17 mouse cellular contexts compared by ENCODE assay signal in genomic region chr3:88217679-88218078, GRCm38 (mm10). TPM values are rescaled to one million over a fixed set of nuclear protein-coding genes. Genes with fewer than 3 reads are reported as not detected.
A peak's percentile ranks its signal among the peaks of the same experiment; 100 is the strongest.
DNase-seq lines count a peak whose midpoint lies in the region; ATAC-seq and TF ChIP-seq lines count a peak whose summit lies in the region.
"Had no signal": no experiment of that assay in that cellular context is flagged by ENCODE, and none has a peak within 500 bp of the region (broad histone marks: within the 10 kb centered on the region; RNA-seq: fewer than 3 reads in every experiment).

No protein-coding gene starts in this region.

- H3K4me1 ChIP-seq in hindbrain, embryonic 11.5 days (replicated peaks; ENCODE audit: control insufficient read depth, insufficient read depth, low read length): peaks cover 20% of the 10 kb centered on the region
- peaks cover 48% of the 10 kb centered on the region for H3K4me1 ChIP-seq in hindbrain, embryonic 10.5 days (replicated peaks)
- H3K4me1 ChIP-seq in forebrain, embryonic 14.5 days (ENCODE audit: control insufficient read depth, insufficient read depth, low read length): peaks cover 29% of the 10 kb centered on the region
- H3K4me1 ChIP-seq in hindbrain, embryonic 16.5 days (ENCODE audit: control insufficient read depth, insufficient read depth, low read depth, low read length): peaks cover 40% of the 10 kb centered on the region
- peaks cover 43% of the 10 kb centered on the region for H3K4me1 ChIP-seq in neural tube, embryonic 12.5 days
- no peaks in the 10 kb centered on the region; the same call in 1 of the 2 replicates for H3K4me1 ChIP-seq in heart, adult 2 months (ENCODE audit: control insufficient read depth, insufficient read depth, low read length)
- peaks cover 23% of the 10 kb centered on the region for H3K4me1 ChIP-seq in liver, embryonic 12.5 days

- peak overlapping the region; percentile 86 for H3K9ac ChIP-seq in hindbrain, embryonic 11.5 days (ENCODE audit: low read depth, low read length)
- peak overlapping the region; percentile 100 for H3K9ac ChIP-seq in forebrain, embryonic 14.5 days (ENCODE audit: low read length)
- H3K9ac ChIP-seq in hindbrain, embryonic 16.5 days (ENCODE audit: low read depth, low read length): peak overlapping the region; percentile 73
- peak overlapping the region; percentile 99 for H3K9ac ChIP-seq in neural tube, embryonic 12.5 days
- H3K9ac ChIP-seq in heart, adult 2 months (ENCODE audit: low read depth, low read length): no peak overlapping the region
- H3K9ac ChIP-seq in liver, embryonic 12.5 days: no peak overlapping the region
- H3K9ac ChIP-seq: stomach, embryonic 15.5 days had no signal

- H3K4me2 ChIP-seq in hindbrain, embryonic 11.5 days (replicated peaks; ENCODE audit: low read depth, low read length): peak overlapping the region; percentile 53
- peak overlapping the region; percentile 98 for H3K4me2 ChIP-seq in forebrain, embryonic 14.5 days (ENCODE audit: low read length)
- H3K4me2 ChIP-seq in hindbrain, embryonic 16.5 days (ENCODE audit: low read length): peak overlapping the region; percentile 71
- peak overlapping the region; percentile 81 for H3K4me2 ChIP-seq in neural tube, embryonic 12.5 days (replicated peaks)
- H3K4me2 ChIP-seq in liver, embryonic 12.5 days: no peak overlapping the region
- H3K4me2 ChIP-seq: stomach, embryonic 15.5 days had no signal

- whole genome bisulfite sequencing in hindbrain, embryonic 11.5 days: 45% methylated on average over 1 of the region's 2 CpGs
- WGBS in hindbrain, embryonic 10.5 days: 43% methylated on average over 1 of the region's 2 CpGs
- 21% methylated on average over 1 of the region's 2 CpGs for WGBS in forebrain, embryonic 14.5 days
- WGBS in hindbrain, embryonic 16.5 days: 32% methylated on average over 1 of the region's 2 CpGs
- 25% methylated on average over 1 of the region's 2 CpGs for WGBS in neural tube, embryonic 12.5 days
- WGBS in heart, adult 2 months: 78% methylated on average over 1 of the region's 2 CpGs
- WGBS in liver, embryonic 12.5 days (ENCODE audit: insufficient replicate concordance): 56% methylated on average over 1 of the region's 2 CpGs

- no peaks in the 10 kb centered on the region for H3K36me3 ChIP-seq in hindbrain, embryonic 11.5 days (ENCODE audit: control insufficient read depth, insufficient read depth, low read length)
- peaks cover 9% of the 10 kb centered on the region; the same call in 1 of the 2 replicates for H3K36me3 ChIP-seq in hindbrain, embryonic 10.5 days
- H3K36me3 ChIP-seq in forebrain, embryonic 14.5 days (ENCODE audit: control insufficient read depth, insufficient read depth, low read length): peaks cover 75% of the 10 kb centered on the region
- H3K36me3 ChIP-seq in hindbrain, embryonic 16.5 days (ENCODE audit: control insufficient read depth, insufficient read depth, low read length): 0 out of 2 replicates have a peak, but pooled peaks cover 2% of the 10 kb centered on the region
- peaks cover 33% of the 10 kb centered on the region for H3K36me3 ChIP-seq in neural tube, embryonic 12.5 days
- no peaks in the 10 kb centered on the region for H3K36me3 ChIP-seq in heart, adult 2 months (ENCODE audit: control insufficient read depth, insufficient read depth, low read length)
- no peaks in the 10 kb centered on the region for H3K36me3 ChIP-seq in liver, embryonic 12.5 days
- H3K36me3 ChIP-seq: embryonic facial prominence, embryonic 10.5 days; stomach, embryonic 15.5 days had no signal

- H3K4me3 ChIP-seq in hindbrain, embryonic 11.5 days (ENCODE audit: low read depth, low read length): peak overlapping the region; percentile 52
- H3K4me3 ChIP-seq in hindbrain, embryonic 10.5 days: no peak overlapping the region
- peak overlapping the region; percentile 86 for H3K4me3 ChIP-seq in forebrain, embryonic 14.5 days (ENCODE audit: low read depth, low read length)
- H3K4me3 ChIP-seq in hindbrain, embryonic 16.5 days (ENCODE audit: low read length): peak overlapping the region; percentile 49
- peak overlapping the region; percentile 76 for H3K4me3 ChIP-seq in neural tube, embryonic 12.5 days
- H3K4me3 ChIP-seq in heart, adult 2 months: no peak overlapping the region
- H3K4me3 ChIP-seq in liver, embryonic 12.5 days: no peak overlapping the region
- H3K4me3 ChIP-seq: stomach, embryonic 15.5 days had no signal

- intact Hi-C loops in heart, adult 2 months (cut with DNase I): no loop called here

- TF ChIP-seq POLR2A in heart, adult 2 months (IDR thresholded peaks at IDR 0.05; ENCODE audit: insufficient read depth, low read depth, low read length): no peak

- no peak for ATAC-seq in hindbrain, embryonic 11.5 days (ENCODE audit: low FRiP score)
- ATAC-seq in forebrain, embryonic 14.5 days: no peak
- no peak for ATAC-seq in hindbrain, embryonic 16.5 days
- no peak for ATAC-seq in neural tube, embryonic 12.5 days (ENCODE audit: low FRiP score, low read depth)
- ATAC-seq in liver, embryonic 12.5 days: no peak
- ATAC-seq: intestine, postnatal 0 days had no signal

- no peak for TF ChIP-seq EP300 in heart, adult 2 months (IDR thresholded peaks at IDR 0.05; ENCODE audit: insufficient read depth, low read depth, low read length)

- DNase-seq in hindbrain, embryonic 11.5 days (ENCODE audit: low spot score): no peak
- DNase-seq in hindbrain, embryonic 10.5 days (ENCODE audit: low spot score): no peak
- DNase-seq in forebrain, embryonic 14.5 days (ENCODE audit: low spot score): no peak
- no peak for DNase-seq in heart, adult 2 months
- DNase-seq in lung, postnatal 25 days (ENCODE audit: low spot score): no peak
- DNase-seq: heart, postnatal 4 days; kidney, postnatal 14 days; lung, postnatal 4 days; spleen, adult 18-20 months had no signal

- H3K27me3 ChIP-seq in hindbrain, embryonic 11.5 days (ENCODE audit: control insufficient read depth, insufficient read depth, low read length): peaks cover 61% of the 10 kb centered on the region
- peaks cover 100% of the 10 kb centered on the region for H3K27me3 ChIP-seq in hindbrain, embryonic 10.5 days (ENCODE audit: insufficient read depth, poor library complexity, severe bottlenecking)
- H3K27me3 ChIP-seq in forebrain, embryonic 14.5 days (replicated peaks; ENCODE audit: control insufficient read depth, insufficient read depth, low read length): no peaks in the 10 kb centered on the region
- H3K27me3 ChIP-seq in hindbrain, embryonic 16.5 days (replicated peaks; ENCODE audit: control insufficient read depth, insufficient read depth, low read length): no peaks in the 10 kb centered on the region
- peaks cover 59% of the 10 kb centered on the region for H3K27me3 ChIP-seq in neural tube, embryonic 12.5 days (replicated peaks)
- peaks cover 24% of the 10 kb centered on the region for H3K27me3 ChIP-seq in heart, adult 2 months (ENCODE audit: control insufficient read depth, insufficient read depth, low read length)
- peaks cover 99% of the 10 kb centered on the region for H3K27me3 ChIP-seq in liver, embryonic 12.5 days (replicated peaks)

- TF ChIP-seq CTCF in heart, adult 2 months (IDR thresholded peaks at IDR 0.05): no peak

- H3K9me3 ChIP-seq in hindbrain, embryonic 11.5 days (ENCODE audit: control insufficient read depth, low read length): no peaks in the 10 kb centered on the region
- H3K9me3 ChIP-seq in hindbrain, embryonic 10.5 days: no peaks in the 10 kb centered on the region
- no peaks in the 10 kb centered on the region for H3K9me3 ChIP-seq in forebrain, embryonic 14.5 days (replicated peaks; ENCODE audit: control insufficient read depth, low read length)
- H3K9me3 ChIP-seq in hindbrain, embryonic 16.5 days (ENCODE audit: control insufficient read depth, low read length): no peaks in the 10 kb centered on the region
- H3K9me3 ChIP-seq in neural tube, embryonic 12.5 days: no peaks in the 10 kb centered on the region
- no peaks in the 10 kb centered on the region for H3K9me3 ChIP-seq in liver, embryonic 12.5 days (replicated peaks)
- H3K9me3 ChIP-seq: embryonic facial prominence, embryonic 10.5 days; stomach, embryonic 15.5 days had no signal

- H3K27ac ChIP-seq in hindbrain, embryonic 11.5 days (ENCODE audit: low read depth, low read length): 0 out of 2 replicates have a peak overlapping the region, but pooled peaks have one; percentile 44
- H3K27ac ChIP-seq in hindbrain, embryonic 10.5 days: no peak overlapping the region
- H3K27ac ChIP-seq in forebrain, embryonic 14.5 days (ENCODE audit: low read depth, low read length): peak overlapping the region; percentile 97
- peak overlapping the region; percentile 91 for H3K27ac ChIP-seq in hindbrain, embryonic 16.5 days (ENCODE audit: low read depth, low read length)
- peak overlapping the region; percentile 87 for H3K27ac ChIP-seq in neural tube, embryonic 12.5 days
- H3K27ac ChIP-seq in heart, adult 2 months: no peak overlapping the region
- no peak overlapping the region for H3K27ac ChIP-seq in liver, embryonic 12.5 days
- H3K27ac ChIP-seq: embryonic facial prominence, embryonic 10.5 days; stomach, embryonic 15.5 days had no signal

- no peaks in the 10 kb centered on the region for H3K79me2 ChIP-seq in heart, adult 2 months (replicated peaks; ENCODE audit: control insufficient read depth, insufficient read depth, low read length)

RNA-seq across cellular contexts. Expression of gene Rhbg, which starts 36.8 kb away (rescaled TPM):
- 0.13 and 0.25 TPM in 2 replicates for polyA plus RNA-seq in hindbrain, embryonic 11.5 days (2014; fragmentation: Nextera tagmentation; extraction: Ambion mirVana)
- polyA plus RNA-seq in hindbrain, embryonic 10.5 days (2016; fragmentation: Nextera tagmentation; extraction: Ambion mirVana): not detected in 2 replicates
- 0.25 TPM in 1 of 2 replicates, not detected in the other for polyA plus RNA-seq in forebrain, embryonic 14.5 days (2014; fragmentation: Nextera tagmentation; extraction: Ambion mirVana)
- polyA plus RNA-seq in hindbrain, embryonic 16.5 days (2015; fragmentation: Nextera tagmentation; extraction: Ambion mirVana): 0.52 and 0.99 TPM in 2 replicates
- 0.32 and 0.79 TPM in 2 replicates for polyA plus RNA-seq in neural tube, embryonic 12.5 days (2016; fragmentation: Nextera tagmentation; extraction: Ambion mirVana)
- not detected for total RNA-seq in heart, adult 2 months (2021)
- 0.20 TPM in 1 of 2 replicates, not detected in the other for polyA plus RNA-seq in heart, adult 2 months (2012; rRNA removed)
- polyA plus RNA-seq in liver, embryonic 12.5 days (2016; fragmentation: Nextera tagmentation; extraction: Ambion mirVana): 14.5 and 16.0 TPM in 2 replicates
- total RNA-seq: heart, postnatal 4 days; MEL had no signal
- polyA plus RNA-seq: heart, embryonic 14.5 days had no signal

Comparison
In these comparisons a context has a peak if more than half of its experiments do, and no peak if none do; other contexts are left out.
1. H3K27ac ChIP-seq: peak in hindbrain, embryonic 11.5 days (single experiment), forebrain, embryonic 14.5 days (single experiment), hindbrain, embryonic 16.5 days (single experiment) and neural tube, embryonic 12.5 days (single experiment); none in hindbrain, embryonic 10.5 days (single experiment), heart, adult 2 months (single experiment) and liver, embryonic 12.5 days (single experiment).
2. H3K4me3 ChIP-seq: peak in hindbrain, embryonic 11.5 days (single experiment), forebrain, embryonic 14.5 days (single experiment), hindbrain, embryonic 16.5 days (single experiment) and neural tube, embryonic 12.5 days (single experiment); none in hindbrain, embryonic 10.5 days (single experiment), heart, adult 2 months (single experiment) and liver, embryonic 12.5 days (single experiment).
3. H3K9ac ChIP-seq: peak in hindbrain, embryonic 11.5 days (single experiment), forebrain, embryonic 14.5 days (single experiment), hindbrain, embryonic 16.5 days (single experiment) and neural tube, embryonic 12.5 days (single experiment); none in heart, adult 2 months (single experiment) and liver, embryonic 12.5 days (single experiment).